Mouse (Mus musculus): ENCODE measurements around the gene Slc6a5. TPM values are rescaled to one million over a fixed set of nuclear protein-coding genes. Genes with fewer than 3 reads are reported as not detected.

Gene Slc6a5
- polyA plus RNA-seq, 2 experiments = 0.01 TPM; not detected in 1

DNA sequence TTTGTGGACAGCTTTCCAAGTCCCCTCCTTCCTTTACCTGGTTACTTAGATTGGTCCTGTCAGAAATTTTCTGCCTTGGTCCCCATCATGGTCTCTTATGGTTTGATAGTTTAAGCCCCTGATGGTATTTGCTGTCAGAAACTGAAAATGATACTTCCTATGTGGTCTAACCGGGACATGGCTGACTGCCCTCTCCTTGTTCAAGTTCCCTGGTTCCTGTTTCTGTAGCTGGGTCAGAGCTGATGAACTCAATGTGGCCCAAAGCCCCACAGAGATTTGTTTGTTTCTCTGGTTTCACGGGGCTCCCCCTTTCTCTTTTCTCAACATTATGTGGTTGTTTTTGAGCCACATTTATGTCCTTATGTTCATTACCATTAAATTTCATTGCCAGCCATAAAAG, 95.3 kb downstream of the Slc6a5 start:
- ATAC-seq (ENCODE audit: insufficient read depth) (no peak), DNase-seq (ENCODE audit: low read depth in 3 of 3, low spot score in 3 of 3) (no peak)
- H3K9ac ChIP-seq (replicated peaks) = no peak overlapping the region
- H3K4me2 ChIP-seq (ENCODE audit: low read depth) = no peak overlapping the region
- no peaks in the 10 kb centered on the region for H3K4me1 ChIP-seq (replicated peaks; ENCODE audit: control insufficient read depth in 2 of 2, insufficient read depth in 2 of 2, low read length in 1 of 2)
- H3K4me3 ChIP-seq (ENCODE audit: insufficient read depth in 1 of 2, low read depth in 2 of 2, low read length in 2 of 2) = no peak overlapping the region
- no peak overlapping the region for H3K27ac ChIP-seq
- no peaks in the 10 kb centered on the region for H3K9me3 ChIP-seq (ENCODE audit: control insufficient read depth, low read length)
- no peaks in the 10 kb centered on the region for H3K27me3 ChIP-seq (ENCODE audit: control insufficient read depth, insufficient read depth, low read length)
- TF ChIP-seq CTCF (IDR thresholded peaks at IDR 0.05; ENCODE audit: low read depth) = no peak
- TF ChIP-seq EP300 (IDR thresholded peaks at IDR 0.05; ENCODE audit: low read depth) = no peak
- no peaks in the 10 kb centered on the region for H3K36me3 ChIP-seq (replicated peaks; ENCODE audit: control insufficient read depth, insufficient read depth, low read depth)
- WGBS (ENCODE audit: insufficient replicate concordance) = 31% methylated on average over 2 of the region's 2 CpGs

Other genes with a start within 250 kb of the Slc6a5 start
- gene Htatip2, start 151.0 kb upstream of the Slc6a5 start, polyA plus RNA-seq (2012; rRNA removed) = 10.8 and 17.3 TPM in 2 replicates
- 26.2 and 28.6 TPM in 2 replicates for gene Htatip2, start 151.0 kb upstream of the Slc6a5 start, polyA plus RNA-seq (2014; fragmentation: Nextera tagmentation; extraction: Ambion mirVana)
- 9.2 and 12.2 TPM in 2 replicates for gene Prmt3, start 131.8 kb upstream of the Slc6a5 start, polyA plus RNA-seq (2012; rRNA removed)
- gene Prmt3, start 131.8 kb upstream of the Slc6a5 start, polyA plus RNA-seq (2014; fragmentation: Nextera tagmentation; extraction: Ambion mirVana) = 20.1 and 25.7 TPM in 2 replicates
- gene Nell1, start 64.7 kb downstream of the Slc6a5 start, polyA plus RNA-seq (2012; rRNA removed) = 0.08 TPM in 1 of 2 replicates, not detected in the other
- not detected in 2 replicates for gene Nell1, start 64.7 kb downstream of the Slc6a5 start, polyA plus RNA-seq (2014; fragmentation: Nextera tagmentation; extraction: Ambion mirVana)

Measured in liver, embryonic 14.5 days (tissue).